Mouse (Mus musculus) embryonic facial prominence, embryonic 13.5 days (tissue): ENCODE measurements around the gene Kbtbd13. TPM values are rescaled to one million over a fixed set of nuclear protein-coding genes. Genes with fewer than 3 reads are reported as not detected.

ENCODE experiments used
- ATAC-seq: fragments of 200-750 bp; cut with Nextera tagmentation; 2 replicates; pipeline ENCODE4 v1.8.0; 2017; ENCODE audit warnings: low read depth; ENCODE audit not compliant: insufficient number of reproducible peaks, insufficient read depth, low FRiP score, low TSS enrichment
- H3K27ac ChIP-seq: fragments of 300-500 bp; sonication (generic); 2 replicates; pipeline ENCODE4 v1.5.1; 2015; ENCODE audit warnings: moderate library complexity, mild to moderate bottlenecking, inconsistent platforms
- H3K27me3 ChIP-seq: fragments of 300-500 bp; sonication (generic); 2 replicates; pipeline ENCODE4 v1.6.1; 2015; ENCODE audit warnings: mild to moderate bottlenecking, inconsistent platforms
- H3K36me3 ChIP-seq: fragments of 300-500 bp; sonication (generic); 2 replicates; pipeline ENCODE4 v1.6.1; 2015; ENCODE audit warnings: mild to moderate bottlenecking, inconsistent platforms
- H3K4me1 ChIP-seq: fragments of 300-500 bp; sonication (generic); 2 replicates; pipeline ENCODE4 v1.6.1; 2015; ENCODE audit warnings: inconsistent platforms
- H3K4me2 ChIP-seq: fragments of 300-500 bp; sonication (generic); 2 replicates; pipeline ENCODE4 v1.6.1; 2015; ENCODE audit warnings: moderate library complexity, mild to moderate bottlenecking, inconsistent platforms
- H3K4me3 ChIP-seq: fragments of 300-500 bp; sonication (generic); 2 replicates; pipeline ENCODE4 v1.5.1; 2015; ENCODE audit warnings: mild to moderate bottlenecking, inconsistent platforms
- H3K9ac ChIP-seq: fragments of 300-500 bp; sonication (generic); 2 replicates; pipeline ENCODE4 v1.6.1; 2015; ENCODE audit warnings: mild to moderate bottlenecking, inconsistent platforms
- H3K9me3 ChIP-seq: fragments of 300-500 bp; sonication (generic); 2 replicates; pipeline ENCODE4 v1.6.1; 2016; ENCODE audit warnings: inconsistent platforms
- WGBS: fragments of 180-500 bp; shearing (Covaris S2); methylation state at CpG from one replicate; pipeline ENCODE4 v1.1.7; 2015; ENCODE audit warnings: mixed read lengths; 5-methylcytosine and 5-hydroxymethylcytosine counted together
- polyA plus RNA-seq: library from polyadenylated mRNA; unstranded; fragments of >200 nt; fragmentation: Nextera tagmentation; extraction: Ambion mirVana; gene quantifications from 2 replicates; pipeline ENCODE4 v1.2.1, GENCODE M21; 2015

Kbtbd13 gene
- polyA plus RNA-seq, 1 experiment from 2014 or later: 1.0 TPM

DNA sequence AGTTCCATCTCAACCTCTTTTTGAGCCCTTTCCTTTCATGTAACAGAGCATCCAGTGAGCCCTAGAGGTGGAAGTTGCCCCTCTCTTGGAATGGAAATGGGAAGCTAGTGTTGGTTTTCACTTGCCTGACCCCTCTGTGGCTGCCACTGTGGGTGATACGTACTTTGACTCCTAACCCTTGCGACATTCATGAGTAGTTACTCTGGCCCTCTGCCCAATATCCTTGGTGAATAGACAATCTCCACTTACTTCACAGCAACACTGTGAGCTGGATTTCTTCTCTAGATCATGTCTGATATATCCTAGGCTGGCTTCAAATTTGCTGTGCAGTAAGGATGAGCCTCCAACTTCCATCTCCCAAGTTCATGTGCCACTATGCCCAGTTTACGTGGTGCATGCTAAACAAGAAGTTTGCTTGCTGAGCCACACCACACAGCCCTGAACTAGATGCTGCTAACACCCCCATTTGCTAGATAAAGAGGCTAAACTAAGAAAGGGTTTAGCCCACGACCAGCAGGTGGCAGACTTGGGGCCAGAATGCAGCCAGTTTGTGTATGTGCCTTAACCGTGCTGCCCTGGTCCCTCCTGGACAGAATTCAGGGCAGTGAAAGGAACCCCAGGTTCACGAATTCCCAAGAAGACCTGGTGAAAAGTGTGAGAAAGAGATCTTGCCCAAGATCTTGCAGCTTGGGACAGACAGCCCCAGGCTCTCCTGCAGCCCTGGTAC lies 1.3 kb upstream of the Kbtbd13 start:
- Histone ChIP-seq H3K9me3 (no peaks in the 10 kb centered on the region; the same call in 1 of the 2 replicates), H3K27ac (no peak overlapping the region), H3K27me3 (peaks cover 56% of the 10 kb centered on the region), H3K9ac (no peak overlapping the region), H3K36me3 (no peaks in the 10 kb centered on the region), H3K4me3 (no peak overlapping the region), H3K4me2 (no peak overlapping the region), H3K4me1 (peaks cover 10% of the 10 kb centered on the region; the same call in 1 of the 2 replicates)
- WGBS: 27% methylated on average over 6 of the region's 6 CpGs
- ATAC-seq: no peak

DNA sequence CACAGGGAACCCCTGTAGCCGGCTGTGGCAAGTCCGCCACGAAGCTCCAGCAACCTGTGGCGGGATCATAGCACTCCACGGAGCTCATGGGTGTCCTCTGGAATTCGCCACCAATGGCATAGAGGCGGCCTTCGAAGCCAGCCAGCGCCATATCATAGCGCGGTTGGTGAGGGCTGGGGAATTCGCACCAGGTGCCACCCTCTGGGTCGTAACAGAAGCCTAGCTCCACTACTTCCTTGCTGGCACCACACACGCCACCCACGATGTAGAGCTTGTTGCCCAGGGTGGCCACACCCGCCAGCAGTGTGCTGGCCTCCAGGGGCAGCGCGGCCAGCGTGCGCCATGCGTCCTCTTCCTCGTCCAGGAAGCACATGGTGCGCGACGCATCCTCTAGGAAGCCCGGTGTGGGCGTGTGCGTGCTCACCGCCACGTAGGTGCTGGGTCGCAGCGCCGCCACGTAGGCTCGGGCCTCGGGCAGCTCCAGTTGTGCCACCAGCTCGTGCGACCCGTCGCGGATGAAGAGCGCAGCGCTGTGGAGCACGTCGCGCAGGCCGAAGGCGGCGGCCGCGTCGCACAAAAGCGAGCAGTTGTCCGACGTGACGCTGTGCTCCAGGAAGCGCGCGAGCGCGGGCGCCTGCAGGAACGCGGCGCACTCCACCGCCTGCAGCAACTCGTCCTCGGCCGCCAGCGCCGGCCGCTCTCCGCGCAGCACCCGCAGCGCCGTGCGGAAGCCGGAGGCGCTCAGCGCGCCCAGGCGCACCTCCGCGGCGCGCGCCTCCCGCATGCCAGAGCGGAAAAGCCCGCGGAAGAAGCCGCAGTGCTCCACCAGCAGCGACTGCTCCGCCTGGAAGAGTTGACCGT lies 470 bp downstream of the Kbtbd13 start:
- Histone ChIP-seq H3K4me3 (peak overlapping the region; percentile 51), H3K9ac (peak overlapping the region; percentile 69), H3K9me3 (no peaks in the 10 kb centered on the region; the same call in 1 of the 2 replicates), H3K27me3 (peaks cover 52% of the 10 kb centered on the region), H3K27ac (no peak overlapping the region), H3K4me2 (peak overlapping the region; percentile 72), H3K4me1 (peaks cover 14% of the 10 kb centered on the region), H3K36me3 (no peaks in the 10 kb centered on the region)
- WGBS: 15% methylated on average over 96 of the region's 96 CpGs
- ATAC-seq: no peak

DNA sequence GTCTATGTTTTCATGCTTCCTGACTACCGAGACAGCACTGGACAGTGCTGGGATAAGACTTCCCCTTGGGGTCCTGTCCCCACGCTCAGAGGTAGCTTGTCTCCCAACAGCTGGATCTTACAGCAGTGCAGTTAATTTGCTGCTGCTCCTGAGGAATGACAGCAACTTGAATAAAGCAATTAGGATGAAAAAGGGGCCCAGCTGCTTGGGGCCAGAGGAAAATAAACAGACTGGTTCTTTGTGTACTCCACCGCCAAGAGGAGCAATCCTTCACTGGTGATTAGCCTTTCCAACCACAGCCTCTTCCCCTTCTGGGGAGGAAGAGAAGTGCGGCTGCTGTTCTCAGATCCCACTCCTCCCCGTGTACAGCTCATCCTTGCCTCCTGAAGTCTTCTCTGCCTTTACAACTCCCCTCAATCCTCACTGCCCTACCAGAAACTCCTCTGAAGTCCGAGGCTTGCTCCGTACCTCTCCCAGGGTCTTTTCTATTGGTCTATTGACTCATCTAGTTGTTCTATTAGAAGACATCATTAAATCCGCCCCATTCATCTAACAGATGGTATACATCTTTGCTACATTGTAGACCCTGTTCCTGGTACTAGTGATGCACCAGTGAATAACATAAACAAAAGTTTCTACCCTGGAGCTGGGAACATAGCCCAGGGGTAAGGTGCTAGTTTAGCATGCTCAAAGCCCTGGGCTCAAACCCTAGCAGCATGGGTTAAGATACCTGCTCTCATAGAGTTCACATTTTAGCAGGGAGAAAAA lies 4.9 kb downstream of the Kbtbd13 start:
- ATAC-seq: no peak
- H3K4me2 ChIP-seq: no peak overlapping the region
- 28% methylated on average over 8 of the region's 8 CpGs for WGBS
- H3K27ac ChIP-seq: no peak overlapping the region
- H3K4me3 ChIP-seq: no peak overlapping the region
- peaks cover 30% of the 10 kb centered on the region for H3K27me3 ChIP-seq
- no peak overlapping the region for H3K9ac ChIP-seq
- no peaks in the 10 kb centered on the region for H3K36me3 ChIP-seq
- peaks cover 14% of the 10 kb centered on the region for H3K4me1 ChIP-seq
- no peaks in the 10 kb centered on the region; the same call in 1 of the 2 replicates for H3K9me3 ChIP-seq

DNA sequence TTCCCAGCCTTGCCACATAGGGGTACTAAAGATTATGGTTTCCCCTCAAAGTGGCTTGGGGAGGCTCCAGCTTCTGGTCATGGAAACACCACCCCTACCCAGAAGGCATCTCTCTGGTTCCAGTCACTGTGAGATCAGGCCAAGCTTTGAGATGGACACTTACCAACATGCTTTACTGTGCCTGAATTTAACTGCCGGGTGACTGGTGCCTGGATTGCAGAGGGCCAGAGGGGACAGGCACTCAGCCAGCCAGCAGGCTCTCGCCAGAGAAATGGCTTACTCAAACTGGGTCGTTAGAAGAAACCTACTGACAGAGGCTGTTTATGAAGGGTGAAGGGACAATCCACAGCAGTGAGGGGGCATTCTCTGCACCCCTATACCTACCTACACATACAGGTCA lies 7.2 kb downstream of the Kbtbd13 start:
- no peak for ATAC-seq
- Histone ChIP-seq H3K9ac (no peak overlapping the region), H3K27me3 (peaks cover 7% of the 10 kb centered on the region), H3K4me1 (peaks cover 5% of the 10 kb centered on the region), H3K36me3 (no peaks in the 10 kb centered on the region), H3K4me2 (no peak overlapping the region), H3K27ac (no peak overlapping the region), H3K4me3 (no peak overlapping the region), H3K9me3 (no peaks in the 10 kb centered on the region)
- 60% methylated on average over 3 of the region's 3 CpGs for WGBS

DNA sequence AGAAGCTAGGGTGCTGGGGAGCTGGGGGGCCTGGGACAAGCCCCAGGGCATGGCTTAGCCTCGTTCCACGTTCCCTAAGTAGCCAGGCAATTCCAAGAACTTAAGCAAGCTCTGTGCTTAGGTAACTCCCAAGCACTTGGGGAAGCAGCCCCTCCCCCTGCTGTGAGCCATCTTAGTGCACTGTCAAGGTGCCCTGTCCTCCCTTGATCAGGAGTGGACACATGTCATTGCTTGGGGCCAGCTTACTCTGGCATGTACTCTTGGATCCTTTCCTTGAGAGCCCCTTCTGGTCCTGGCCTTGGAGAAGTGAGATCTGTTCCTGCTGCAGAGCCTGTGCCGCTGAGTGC lies 8.7 kb downstream of the Kbtbd13 start:
- WGBS: 39% methylated on average over 3 of the region's 3 CpGs
- no peak for ATAC-seq
- no peak overlapping the region for H3K4me3 ChIP-seq
- no peaks in the 10 kb centered on the region for H3K9me3 ChIP-seq
- peaks cover 5% of the 10 kb centered on the region for H3K4me1 ChIP-seq
- no peaks in the 10 kb centered on the region for H3K27me3 ChIP-seq
- H3K4me2 ChIP-seq: no peak overlapping the region
- H3K9ac ChIP-seq: no peak overlapping the region
- no peak overlapping the region for H3K27ac ChIP-seq
- 0 out of 2 replicates have a peak, but pooled peaks cover 1% of the 10 kb centered on the region for H3K36me3 ChIP-seq

DNA sequence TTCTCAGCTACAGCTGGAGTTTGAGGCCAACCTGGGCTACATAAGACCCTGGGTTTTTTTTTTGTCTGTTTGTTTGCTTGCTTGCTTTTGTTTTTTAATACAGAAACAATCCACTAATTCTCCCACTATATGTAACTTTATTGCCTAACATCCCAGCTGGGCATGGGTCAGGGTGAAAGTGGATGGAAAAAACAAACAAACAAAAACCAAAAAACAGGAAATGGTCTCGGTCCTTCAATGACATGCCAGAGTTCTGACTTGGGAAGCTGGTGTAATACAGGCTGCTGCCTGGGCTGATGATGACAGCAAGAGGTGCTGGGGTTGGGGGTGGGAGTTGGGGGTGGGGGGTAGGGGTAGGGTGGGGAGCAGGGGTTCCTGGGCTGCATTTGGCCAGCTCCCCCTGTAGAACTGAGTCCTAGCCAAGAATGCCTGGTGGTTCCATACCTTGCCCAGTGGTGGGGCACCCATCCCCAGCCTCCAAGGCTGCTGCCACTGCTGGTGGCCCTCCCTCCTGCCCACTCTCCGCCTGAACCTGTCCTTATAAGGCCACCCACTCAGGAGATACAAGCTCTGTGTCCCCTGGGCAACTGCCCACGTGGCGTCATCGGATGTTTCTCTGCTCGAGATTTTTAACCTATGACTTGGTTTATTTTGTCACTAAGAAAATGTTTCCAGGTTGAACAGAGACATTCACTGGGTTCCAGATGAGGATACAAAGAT lies 9.3 kb downstream of the Kbtbd13 start:
- 66% methylated on average over 6 of the region's 6 CpGs for WGBS
- H3K4me1 ChIP-seq: peaks cover 5% of the 10 kb centered on the region
- ATAC-seq: no peak
- H3K9ac ChIP-seq: no peak overlapping the region
- H3K4me3 ChIP-seq: no peak overlapping the region
- no peaks in the 10 kb centered on the region for H3K27me3 ChIP-seq
- 0 out of 2 replicates have a peak, but pooled peaks cover 6% of the 10 kb centered on the region for H3K36me3 ChIP-seq
- H3K27ac ChIP-seq: no peak overlapping the region
- H3K9me3 ChIP-seq: no peaks in the 10 kb centered on the region
- H3K4me2 ChIP-seq: no peak overlapping the region

DNA sequence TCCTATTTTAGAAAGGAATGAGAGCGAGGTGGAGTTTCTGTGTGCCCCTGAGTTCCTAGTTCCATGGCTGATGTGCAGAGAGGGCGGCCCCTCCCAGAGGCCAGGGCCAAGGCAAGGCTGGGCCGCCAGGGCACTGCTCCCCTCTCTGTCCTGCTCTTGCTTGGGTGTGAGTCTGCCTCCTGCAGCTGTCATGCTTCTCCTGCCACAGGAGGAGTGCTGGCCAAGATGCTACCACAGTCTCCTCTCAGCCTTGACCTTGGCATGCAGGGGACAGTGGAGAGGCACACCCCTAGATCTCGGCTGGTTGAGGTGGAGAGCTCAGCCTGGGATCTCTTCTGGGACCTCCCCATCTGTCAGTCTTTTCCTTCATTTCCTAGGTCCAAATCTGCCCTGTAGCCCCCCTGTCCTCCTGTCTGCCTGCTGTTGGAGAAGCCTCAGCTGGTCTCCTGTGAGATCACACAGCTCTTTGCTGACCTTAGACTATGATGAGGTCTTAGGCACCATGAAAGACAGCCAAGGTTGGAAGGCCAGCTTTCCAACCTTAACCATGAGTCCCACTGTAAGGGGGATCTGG lies 10.3 kb downstream of the Kbtbd13 start:
- Histone ChIP-seq H3K4me2 (no peak overlapping the region), H3K36me3 (0 out of 2 replicates have a peak, but pooled peaks cover 6% of the 10 kb centered on the region), H3K4me1 (no peaks in the 10 kb centered on the region), H3K4me3 (no peak overlapping the region), H3K27ac (no peak overlapping the region), H3K9me3 (no peaks in the 10 kb centered on the region), H3K27me3 (no peaks in the 10 kb centered on the region), H3K9ac (no peak overlapping the region)
- no peak for ATAC-seq
- WGBS: 70% methylated on average over 4 of the region's 4 CpGs

DNA sequence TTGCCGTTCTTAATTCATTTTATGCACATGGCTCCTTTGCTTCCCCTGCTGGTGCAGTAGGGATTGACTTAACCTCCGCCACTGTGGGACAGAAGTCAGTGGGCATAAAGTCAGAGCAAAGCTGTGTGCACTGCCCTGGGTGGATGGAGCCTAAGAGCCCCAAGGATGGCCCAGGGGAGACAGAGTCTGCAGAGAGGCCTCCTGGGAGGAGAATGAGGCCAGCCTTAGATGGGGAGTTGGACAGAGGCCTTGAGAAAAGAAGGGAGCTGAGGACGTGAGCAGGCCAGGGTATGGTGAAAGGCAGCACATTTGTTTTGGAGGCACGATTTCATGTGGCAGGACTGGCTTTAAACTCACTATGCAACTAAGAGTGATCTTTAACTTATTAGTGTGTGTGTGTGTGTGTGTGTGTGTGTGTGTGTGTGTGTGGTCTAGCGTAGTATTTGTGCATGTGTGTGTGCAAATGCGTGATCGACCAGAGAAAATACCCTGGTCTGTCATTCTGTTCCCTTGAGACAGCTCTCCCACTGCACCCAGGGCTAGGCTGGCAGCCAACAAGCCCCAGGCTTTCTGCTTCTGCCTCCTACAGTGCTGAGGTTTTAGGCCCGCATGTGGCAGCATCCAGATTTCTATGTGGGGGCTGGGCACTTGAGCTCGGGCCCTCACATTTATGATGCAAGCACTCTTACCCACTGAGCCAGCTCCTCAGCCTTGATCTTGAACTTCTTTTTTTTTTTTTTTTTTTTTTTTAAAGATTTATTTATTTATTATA lies 16.1 kb downstream of the Kbtbd13 start:
- no peak overlapping the region for H3K9ac ChIP-seq
- WGBS: 71% methylated on average over 9 of the region's 9 CpGs
- ATAC-seq: no peak; the same call in 1 of the 2 replicates

DNA sequence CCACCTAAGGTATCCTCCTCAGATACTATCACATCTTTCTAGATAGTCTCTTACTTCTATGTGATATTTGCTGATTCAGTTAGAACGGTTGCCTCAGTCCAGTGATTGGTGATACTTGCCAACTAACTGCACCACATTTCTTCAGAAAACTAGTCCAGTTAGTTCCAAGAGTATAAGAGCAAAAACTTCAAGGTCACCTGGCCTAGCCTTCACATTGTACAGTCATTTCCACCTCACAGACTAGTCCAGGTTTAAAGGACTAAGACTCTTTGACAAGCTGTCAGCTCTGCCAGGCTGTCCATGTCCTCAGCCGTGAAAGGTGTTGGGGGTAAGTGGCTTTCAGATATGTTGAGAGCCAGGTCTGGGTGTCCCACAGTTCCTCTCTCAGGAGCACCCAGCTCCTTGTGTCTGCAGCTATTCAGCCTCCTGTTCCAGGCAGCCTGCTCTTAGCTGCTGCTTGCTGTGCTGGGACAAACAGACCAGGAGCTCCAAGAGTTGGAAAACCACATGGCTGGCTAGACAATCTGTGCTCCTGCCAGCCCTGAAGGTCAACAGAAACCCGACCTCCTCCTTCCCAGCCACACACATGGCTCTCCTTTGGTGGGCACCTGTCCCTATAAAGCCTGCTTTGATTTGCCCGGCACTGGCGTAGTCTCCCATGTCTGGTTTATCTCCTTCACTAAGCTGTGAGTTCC lies 16.8 kb downstream of the Kbtbd13 start:
- no peak overlapping the region for H3K4me2 ChIP-seq
- H3K4me1 ChIP-seq: 0 out of 2 replicates have a peak, but pooled peaks cover 6% of the 10 kb centered on the region
- no peaks in the 10 kb centered on the region for H3K27me3 ChIP-seq
- H3K4me3 ChIP-seq: no peak overlapping the region
- 63% methylated on average over 5 of the region's 5 CpGs for WGBS
- no peak for ATAC-seq
- no peak overlapping the region for H3K27ac ChIP-seq
- no peak overlapping the region for H3K9ac ChIP-seq
- H3K36me3 ChIP-seq: peaks cover 14% of the 10 kb centered on the region; the same call in 1 of the 2 replicates
- no peaks in the 10 kb centered on the region for H3K9me3 ChIP-seq

More for the DNA sequence above, 16.1 kb downstream of the Kbtbd13 start:
- H3K9me3 ChIP-seq: no peaks in the 10 kb centered on the region
- H3K27me3 ChIP-seq: no peaks in the 10 kb centered on the region
- H3K27ac ChIP-seq: peak overlapping the region; percentile 44; the same call in 1 of the 2 replicates
- no peak overlapping the region for H3K4me2 ChIP-seq
- no peak overlapping the region for H3K4me3 ChIP-seq
- 0 out of 2 replicates have a peak, but pooled peaks cover 6% of the 10 kb centered on the region for H3K4me1 ChIP-seq
- H3K36me3 ChIP-seq: peaks cover 14% of the 10 kb centered on the region; the same call in 1 of the 2 replicates
